Mouse (Mus musculus) spleen, embryonic (tissue): ENCODE measurements around the gene Il9r.

ENCODE experiments used
- CTCF ChIA-PET: fragments of 350-600 bp; sonication (Branson Sonifier 250); formaldehyde crosslinking; loops from one replicate; lab custom pipeline; 2022; lab: Charles Lee

Il9r gene

GRCm38 (mm10) chr11:32227555-32227954 is 27.5 kb upstream of the Il9r start:
- CTCF ChIA-PET, result no interaction called here

DNA sequence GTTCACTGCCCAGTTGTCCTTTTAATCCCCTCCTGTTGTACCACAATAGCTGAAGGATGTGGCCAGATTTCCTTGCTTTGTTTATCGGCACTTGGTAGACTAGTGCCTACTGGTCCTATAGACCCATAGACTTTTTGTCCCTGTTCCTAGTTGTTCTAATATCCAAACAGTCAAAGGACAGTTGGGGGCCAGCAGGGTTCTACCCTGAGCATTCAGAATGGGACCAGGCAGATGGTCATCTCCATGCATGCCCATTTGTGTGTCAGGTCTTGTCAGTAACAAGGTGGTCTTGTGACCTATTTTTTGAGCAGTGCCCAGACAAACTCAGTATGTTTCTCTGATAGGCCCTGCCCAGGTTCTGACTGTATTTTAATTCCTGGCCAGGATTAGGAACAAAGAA is 27.0 kb upstream of the Il9r start:
- CTCF ChIA-PET, result no interaction called here

- CTCF ChIA-PET, result interaction anchor here (1.4 kb wide), 1 partner anchor 8 kb away, joined by 3 read pairs; no protein-coding TSS in a partner anchor
Measured at GRCm38 (mm10) chr11:32226124-32226871, 26.2 kb upstream of the Il9r start, which contains the start of gene Mpg. Mpg (plus strand) TSS chr11:32226505.

DNA sequence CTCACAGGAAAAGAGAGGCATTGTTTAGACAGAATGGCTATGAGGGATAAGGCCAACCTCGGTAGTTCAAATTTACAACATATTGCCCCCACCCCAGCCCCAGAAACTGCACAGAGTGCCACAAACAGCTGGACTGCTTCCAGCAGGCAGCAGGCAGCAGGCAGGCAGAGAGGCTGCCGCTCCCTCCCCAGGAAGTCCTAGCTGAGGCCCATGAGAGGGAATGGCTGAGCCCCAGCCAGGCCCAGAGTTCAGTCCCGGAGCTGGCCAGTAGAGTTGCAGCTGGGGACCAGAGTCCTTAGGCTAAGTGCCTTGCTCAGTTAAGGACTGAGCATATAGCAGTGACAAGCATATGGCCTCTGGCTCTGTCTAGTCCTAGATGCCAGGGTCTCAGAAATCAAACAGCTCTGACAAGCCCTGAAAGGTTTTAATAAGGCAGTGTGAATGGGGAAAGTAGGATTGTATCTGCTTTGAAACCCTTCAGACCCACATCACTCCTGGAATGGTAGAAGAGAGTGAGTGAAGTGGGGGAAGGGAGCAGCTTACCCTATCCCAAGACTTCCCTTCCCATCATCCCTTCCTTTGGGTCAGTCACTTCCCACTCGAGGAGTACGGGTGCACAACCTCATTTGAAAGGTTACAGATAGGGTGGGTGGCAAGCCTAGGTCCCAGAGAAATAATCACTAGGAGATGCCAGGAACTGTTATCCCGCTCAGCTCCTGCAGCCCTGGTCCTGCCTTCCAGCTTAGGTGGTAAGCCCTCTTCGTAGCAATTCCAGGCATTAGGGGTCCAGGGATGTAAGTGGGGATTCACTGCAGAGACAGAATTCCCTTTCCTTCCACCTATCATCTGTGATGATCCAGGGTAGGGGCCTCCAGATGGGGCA is 25.4 kb upstream of the Il9r start:
- CTCF ChIA-PET, result interaction anchor here (1.4 kb wide), 1 partner anchor 9 kb away, joined by 3 read pairs; no protein-coding TSS in a partner anchor

- CTCF ChIA-PET, result interaction anchor here (0.6 to 1.4 kb wide), 2 partner anchors 10 to 216 kb away, joined by 3 to 6 read pairs; no protein-coding TSS in a partner anchor
Measured at GRCm38 (mm10) chr11:32224468-32225139, 24.5 kb upstream of the Il9r start.

DNA sequence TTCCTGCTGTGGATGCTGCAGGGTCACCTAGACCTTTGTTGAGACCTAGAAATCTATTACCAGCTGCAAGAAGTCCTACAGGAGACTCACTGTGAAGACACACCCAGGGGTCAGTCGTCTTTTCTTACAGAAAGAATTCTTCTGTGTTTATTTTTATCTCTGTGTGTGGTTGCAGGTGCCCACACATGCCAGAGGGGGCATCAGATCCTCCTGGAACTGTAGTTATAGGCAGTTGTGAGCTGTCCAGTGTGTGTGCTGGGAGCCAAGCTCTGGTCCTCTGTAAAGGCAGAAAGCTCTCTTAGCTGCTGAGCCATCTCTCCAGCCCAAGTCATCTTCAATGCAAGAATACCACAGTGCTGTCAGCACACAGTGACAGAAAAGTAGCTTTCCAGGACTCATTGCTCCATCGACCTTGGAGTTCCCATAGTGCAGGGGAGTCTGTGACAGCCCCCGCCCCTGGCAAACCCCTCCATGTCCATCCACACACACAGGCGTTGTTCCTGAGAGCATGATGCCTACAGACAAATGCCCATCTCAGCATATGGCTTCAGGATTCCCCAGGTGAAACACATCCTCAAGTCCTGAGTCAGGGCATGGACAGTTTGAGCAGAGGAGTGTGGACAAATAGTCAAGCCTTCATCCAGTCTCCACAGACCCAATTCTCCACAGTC is 23.4 kb upstream of the Il9r start:
- CTCF ChIA-PET, result interaction anchor here (0.6 kb wide), 1 partner anchor 901 kb away, joined by 3 read pairs; no protein-coding TSS in a partner anchor

DNA sequence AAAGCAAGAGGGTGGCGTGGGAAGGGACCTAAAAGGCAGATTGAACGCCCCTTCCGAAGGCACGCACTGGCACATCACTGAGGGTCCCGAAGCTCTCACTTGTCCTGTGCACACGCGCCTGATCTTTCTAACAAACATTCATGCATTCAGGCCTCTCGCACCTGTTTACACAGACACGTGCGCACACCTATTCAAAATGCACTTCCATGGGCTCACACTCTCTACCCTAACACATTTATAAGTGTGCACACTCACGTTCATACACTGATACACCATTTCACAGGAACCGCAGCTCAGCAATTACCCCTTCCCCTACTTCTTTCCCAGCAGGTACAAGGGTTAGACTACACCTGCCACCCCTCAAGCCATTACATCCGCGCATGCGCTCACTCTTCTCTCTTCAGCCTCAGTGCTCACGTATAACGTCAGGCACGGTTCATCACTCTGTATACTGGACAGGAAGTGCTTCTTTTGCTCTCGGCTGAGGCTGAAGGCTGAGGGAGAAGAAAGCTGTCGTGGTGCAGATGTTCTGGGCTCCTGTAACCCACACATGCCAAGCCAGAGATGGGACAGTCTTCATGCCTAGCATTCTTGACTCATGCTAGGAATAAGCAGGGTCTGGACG is 22.6 kb upstream of the Il9r start:
- CTCF ChIA-PET, result interaction anchor here (0.6 to 1.0 kb wide), 2 partner anchors 13 to 902 kb away, joined by 3 to 5 read pairs; no protein-coding TSS in a partner anchor

DNA sequence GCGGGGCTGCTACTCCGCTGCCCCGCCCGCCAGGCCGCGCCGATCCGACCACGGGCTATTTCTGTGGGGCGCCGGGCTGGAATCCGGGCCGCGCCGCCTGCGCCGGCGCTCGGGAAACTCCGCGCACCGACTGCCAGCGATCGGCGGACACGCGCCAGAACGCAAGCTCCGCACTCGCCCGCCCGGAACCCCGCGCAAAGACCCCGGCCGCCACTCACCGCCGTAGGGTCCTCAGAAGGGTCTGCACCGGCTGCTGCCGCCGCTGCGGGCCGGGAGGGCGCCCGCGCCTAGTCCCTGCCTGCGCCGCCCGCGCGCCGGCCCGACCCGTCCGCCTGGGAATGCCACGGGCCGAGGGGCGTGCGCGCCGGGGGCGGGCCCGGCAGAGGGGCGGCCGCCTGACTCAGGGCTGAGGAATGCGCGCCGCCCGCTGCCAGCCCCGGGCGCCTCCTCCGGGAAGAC is 21.9 kb upstream of the Il9r start, which contains the start of gene Rhbdf1:
Gene Rhbdf1 (minus strand): TSS at position 350 of the 459 bp plus-strand sequence.
- CTCF ChIA-PET, result interaction anchor here (1.0 kb wide), 1 partner anchor 14 kb away, joined by 5 read pairs; no protein-coding TSS in a partner anchor

- CTCF ChIA-PET, result interaction anchor here (0.7 kb wide), 1 partner anchor 19 kb away, joined by 3 read pairs; no protein-coding TSS in a partner anchor
Measured at GRCm38 (mm10) chr11:32221225-32221950, 21.3 kb upstream of the Il9r start.

- CTCF ChIA-PET, result interaction anchor here (0.5 to 0.7 kb wide), 2 partner anchors 10 to 20 kb away, joined by 3 read pairs; no protein-coding TSS in a partner anchor
Measured at GRCm38 (mm10) chr11:32220607-32221224, 20.6 kb upstream of the Il9r start.

DNA sequence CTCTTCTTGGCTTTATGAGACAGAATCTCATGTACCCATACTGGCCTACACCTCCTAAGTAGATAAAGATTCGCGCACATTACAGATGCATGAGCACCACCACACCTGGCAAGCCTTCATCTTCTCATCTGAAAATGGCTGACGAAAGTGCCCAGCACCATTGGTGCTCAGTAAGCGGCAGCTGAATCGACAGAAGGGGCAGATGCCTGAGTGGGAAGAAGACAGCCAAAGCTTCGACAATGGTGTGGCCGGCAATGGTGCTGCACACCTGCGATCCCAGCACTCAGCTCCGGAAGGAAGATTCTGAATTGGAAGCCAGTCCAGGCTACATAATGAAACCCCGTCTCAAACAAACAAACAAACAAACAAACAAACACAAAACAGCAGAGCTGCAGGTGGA is 19.2 kb upstream of the Il9r start:
- CTCF ChIA-PET, result interaction anchor here (0.7 to 2.8 kb wide), 4 partner anchors 10 to 21 kb away, joined by 3 to 12 read pairs (median 4); no protein-coding TSS in a partner anchor

GRCm38 (mm10) chr11:32218501-32219050 is 18.5 kb upstream of the Il9r start:
- CTCF ChIA-PET, result interaction anchor here (1.0 to 2.8 kb wide), 3 partner anchors 15 to 22 kb away, joined by 3 to 12 read pairs (median 6); no protein-coding TSS in a partner anchor

DNA sequence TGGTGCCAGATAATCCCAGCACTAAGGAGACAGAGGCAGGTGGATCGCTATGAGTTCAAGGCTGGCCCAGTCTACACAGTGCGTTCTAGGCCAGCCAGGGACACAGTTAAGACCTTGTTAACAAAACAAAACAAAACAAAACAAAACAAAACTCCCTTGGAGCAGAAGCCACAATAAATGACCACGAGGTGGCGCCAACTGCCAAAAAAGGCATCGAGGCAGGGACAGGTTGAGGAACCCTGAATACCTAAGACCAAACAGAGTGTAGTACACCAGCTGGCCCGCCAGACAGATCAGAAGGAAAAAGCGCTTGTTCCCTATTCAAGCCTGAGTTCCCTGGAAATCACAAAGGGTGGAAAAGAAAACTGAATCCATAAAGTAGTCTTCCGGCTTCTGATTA is 16.8 kb upstream of the Il9r start:
- CTCF ChIA-PET, result interaction anchor here (0.7 to 1.0 kb wide), 2 partner anchors 33 to 472 kb away, joined by 3 read pairs; no protein-coding TSS in a partner anchor

DNA sequence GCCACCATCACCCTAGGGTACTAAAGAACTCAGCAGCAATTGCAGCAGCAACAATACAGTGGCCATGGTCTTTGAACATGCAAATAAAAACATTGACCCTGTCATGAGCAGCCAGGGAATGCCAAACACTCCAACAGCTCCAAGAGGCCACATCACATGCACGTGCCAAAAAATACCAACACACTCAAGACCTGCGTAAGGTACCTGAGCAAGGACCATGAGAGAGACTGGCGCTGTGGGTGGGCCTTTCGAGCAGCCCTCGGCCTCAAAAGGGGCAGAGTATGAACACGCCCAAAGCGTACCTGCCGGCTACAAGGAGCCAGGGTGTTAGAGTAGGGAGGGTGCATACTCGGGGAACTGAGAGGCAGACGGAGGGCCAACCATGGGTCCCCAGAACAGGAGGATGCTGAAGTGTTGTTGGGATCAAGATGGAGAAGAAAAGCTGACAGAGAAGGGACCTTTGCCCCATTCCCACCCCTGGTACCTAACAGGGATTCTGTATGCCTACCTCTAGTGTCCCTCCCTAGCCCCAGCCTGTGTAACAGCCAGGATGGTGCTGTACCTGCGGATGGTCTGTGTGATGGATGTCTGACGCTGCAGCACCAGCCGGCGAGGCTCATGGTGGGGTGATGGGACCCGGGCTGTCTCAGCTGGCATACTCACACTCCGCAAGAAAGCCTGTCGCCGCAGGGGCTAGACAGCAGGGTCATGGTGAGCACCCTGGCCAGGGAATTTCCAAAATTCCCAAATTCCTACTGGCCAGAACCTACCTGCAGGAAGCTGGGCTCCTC is 15.5 kb upstream of the Il9r start:
- CTCF ChIA-PET, result interaction anchor here (0.5 to 1.2 kb wide), 3 partner anchors 22 to 36 kb away, joined by 3 to 12 read pairs (median 4); no protein-coding TSS in a partner anchor

DNA sequence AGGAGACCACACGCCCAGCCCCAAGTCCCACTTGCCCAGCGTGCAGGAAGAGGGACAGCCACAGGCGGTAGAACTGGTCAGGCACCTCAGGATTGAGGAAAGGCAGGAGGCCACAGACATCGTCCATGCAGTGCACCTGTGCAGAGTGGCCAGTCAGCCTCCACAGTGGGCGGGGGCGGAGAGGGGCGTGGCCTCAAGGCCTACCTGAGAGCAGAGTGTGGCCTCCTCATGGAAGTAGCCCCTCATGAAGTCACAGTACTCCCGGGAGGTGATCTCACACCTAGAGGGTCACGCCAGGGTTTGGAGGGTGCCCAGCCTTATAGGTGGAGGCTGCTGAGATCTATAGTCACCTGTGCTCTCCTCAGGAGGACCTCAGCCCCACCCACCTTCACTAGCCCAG is 10.5 kb upstream of the Il9r start:
- CTCF ChIA-PET, result no interaction called here

GRCm38 (mm10) chr11:32205058-32205873 is 5.2 kb upstream of the Il9r start, which contains the start of gene Snrnp25:
Snrnp25 (plus strand) TSS chr11:32205415.
- CTCF ChIA-PET, result interaction anchor here (1.2 kb wide), 1 partner anchor 9 kb away, joined by 3 read pairs; no protein-coding TSS in a partner anchor
